Mouse (Mus musculus) kidney, postnatal 14 days (tissue): ENCODE data around the gene Tex10.

Experiments
- DNase-seq: peaks from one replicate; pipeline ENCODE4 v3.0.0; 2022; ENCODE audit warnings: mixed read lengths

The Tex10 gene

GRCm38 (mm10) chr4:48403066-48403640 is 70.1 kb downstream of the Tex10 start:
- DNase-seq = no peak

- no peak for DNase-seq
These were observed 76.3 kb downstream of the Tex10 start for GRCm38 (mm10) chr4:48396949-48397348.

- DNase-seq = no peak
These were observed 90.8 kb downstream of the Tex10 start for GRCm38 (mm10) chr4:48382506-48382905.

- peak; percentile 77 for DNase-seq
These were observed 92.3 kb downstream of the Tex10 start for GRCm38 (mm10) chr4:48380940-48381339.
